In genomic region chr19:36909676-36910292, GRCm38 (mm10) we compare ENCODE assay signal across 8 mouse cellular contexts. TPM values are rescaled to one million over a fixed set of nuclear protein-coding genes. Genes with fewer than 3 reads are reported as not detected.
DNase-seq lines count a peak whose midpoint lies in the region; ATAC-seq and TF ChIP-seq lines count a peak whose summit lies in the region.

No protein-coding gene starts in this region.

- no peaks in the 10 kb centered on the region; the same call in 1 of the 2 replicates for H3K27me3 ChIP-seq in cerebellum, adult 2 months (ENCODE audit: control insufficient read depth, insufficient read depth, low read length)
- 0 out of 2 replicates have a peak, but pooled peaks cover 3% of the 10 kb centered on the region for H3K27me3 ChIP-seq in liver, adult 2 months (ENCODE audit: control insufficient read depth, insufficient read depth, low read length)
- no peaks in the 10 kb centered on the region for H3K27me3 ChIP-seq in neural tube, embryonic 11.5 days (ENCODE audit: control insufficient read depth, insufficient read depth, low read length)

- no peak overlapping the region for H3K4me3 ChIP-seq in left cerebral cortex, adult 2 months
- H3K4me3 ChIP-seq in cerebellum, adult 2 months (replicated peaks; ENCODE audit: insufficient read depth, low read depth, low read length): no peak overlapping the region
- no peak overlapping the region for H3K4me3 ChIP-seq in liver, adult 2 months (ENCODE audit: insufficient read depth, low read depth, low read length)
- H3K4me3 ChIP-seq in neural tube, embryonic 11.5 days (ENCODE audit: low read depth, low read length): no peak overlapping the region

- TF ChIP-seq CTCF in left cerebral cortex, adult 2 months (IDR thresholded peaks at IDR 0.05): peak; percentile 56
- peak; percentile 69 for TF ChIP-seq CTCF in cerebellum, adult 2 months (IDR thresholded peaks at IDR 0.05; ENCODE audit: borderline replicate concordance, insufficient read depth, low read depth, low read length)
- peak; percentile 72 for TF ChIP-seq CTCF in liver, adult 2 months (IDR thresholded peaks at IDR 0.05; ENCODE audit: low read depth, low read length)

- H3K4me2 ChIP-seq in neural tube, embryonic 11.5 days (ENCODE audit: low read depth): no peak overlapping the region

- H3K4me1 ChIP-seq in cerebellum, adult 2 months (ENCODE audit: control insufficient read depth, insufficient read depth, low read length): no peaks in the 10 kb centered on the region
- H3K4me1 ChIP-seq in liver, adult 2 months (ENCODE audit: control insufficient read depth, insufficient read depth, low read length): no peaks in the 10 kb centered on the region
- peaks cover 3% of the 10 kb centered on the region; the same call in 1 of the 2 replicates for H3K4me1 ChIP-seq in neural tube, embryonic 11.5 days (ENCODE audit: control insufficient read depth, insufficient read depth, low read length)

- DNase-seq in left cerebral cortex, adult 2 months (ENCODE audit: extremely low spot score in 1 of 2, low spot score in 2 of 2): peak; percentile 29 to 50
- DNase-seq in left cerebral cortex, adult 11 months (ENCODE audit: low spot score): no peak
- peak; percentile 27 for DNase-seq in Muller cell, postnatal 12 days (ENCODE audit: inconsistent ontology term)
- peak; percentile 62 to 72 for DNase-seq in cerebellum, adult 2 months
- DNase-seq in gastrocnemius, postnatal 4 days (ENCODE audit: low spot score in 2 of 2): peak; percentile 37 to 54
- peak; percentile 50 for DNase-seq in liver, adult 2 months (ENCODE audit: extremely low read depth, low read depth, low spot score)
- peak; percentile 78 for DNase-seq in neural tube, embryonic 11.5 days (ENCODE audit: low spot score)
- peak; percentile 74 for DNase-seq in thymus, postnatal 25 days

- intact Hi-C loops in left cerebral cortex, adult 2 months (cut with DNase I): no loop called here

- H3K9ac ChIP-seq in liver, adult 2 months (ENCODE audit: low read depth, low read length): no peak overlapping the region
- H3K9ac ChIP-seq in neural tube, embryonic 11.5 days (ENCODE audit: low read length): no peak overlapping the region

- H3K9me3 ChIP-seq in neural tube, embryonic 11.5 days (ENCODE audit: control insufficient read depth, low read length): no peaks in the 10 kb centered on the region

- H3K27ac ChIP-seq in left cerebral cortex, adult 2 months: peak overlapping the region; percentile 76; the same call in 1 of the 2 replicates
- no peak overlapping the region for H3K27ac ChIP-seq in cerebellum, adult 2 months (ENCODE audit: insufficient read depth, low read length)
- H3K27ac ChIP-seq in liver, adult 2 months (replicated peaks; ENCODE audit: insufficient read depth, low read depth, low read length): no peak overlapping the region
- no peak overlapping the region; the same call in 1 of the 2 replicates for H3K27ac ChIP-seq in neural tube, embryonic 11.5 days (ENCODE audit: low read depth, low read length)

- no peak for TF ChIP-seq POLR2A in cerebellum, adult 2 months (IDR thresholded peaks at IDR 0.05; ENCODE audit: borderline replicate concordance, insufficient read depth, low read length)
- no peak for TF ChIP-seq POLR2A in liver, adult 2 months (IDR thresholded peaks at IDR 0.05; ENCODE audit: extremely low read depth, insufficient read depth, low read length)

- 19% methylated on average over 9 of the region's 9 CpGs for WGBS in cerebellum, adult 2 months
- WGBS in liver, adult 2 months: 23% methylated on average over 9 of the region's 9 CpGs
- 28% methylated on average over 9 of the region's 9 CpGs for WGBS in neural tube, embryonic 11.5 days

- no peak for ATAC-seq in neural tube, embryonic 11.5 days (ENCODE audit: insufficient read depth, low FRiP score, low TSS enrichment)

- no peaks in the 10 kb centered on the region for H3K36me3 ChIP-seq in liver, adult 2 months (ENCODE audit: control insufficient read depth, insufficient read depth, low read length)
- H3K36me3 ChIP-seq in neural tube, embryonic 11.5 days (ENCODE audit: control insufficient read depth, insufficient read depth, low read length): no peaks in the 10 kb centered on the region

- H3K79me2 ChIP-seq in liver, adult 2 months (ENCODE audit: control insufficient read depth, insufficient read depth, low read length): no peaks in the 10 kb centered on the region

RNA-seq across cellular contexts. Expression of gene Fgfbp3, which starts 9.6 kb away (rescaled TPM):
- 1 to 10 TPM; 6.5 to 8.9 TPM for total RNA-seq in left cerebral cortex, adult 2 months (2021)
- 8.1 and 10.2 TPM in 2 replicates for polyA plus RNA-seq in cerebellum, adult 2 months (2012; rRNA removed)
- total RNA-seq in gastrocnemius, postnatal 4 days (2021): 1 to 10 TPM; 2.7 to 3.2 TPM
- total RNA-seq in liver, adult 2 months (2014; rRNA removed): 0.09 and 0.34 TPM in 2 replicates
- 0.56 and 0.91 TPM in 2 replicates for polyA plus RNA-seq in liver, adult 2 months (2012; rRNA removed)
- 60.8 and 65.0 TPM in 2 replicates for polyA plus RNA-seq in neural tube, embryonic 11.5 days (2014; fragmentation: Nextera tagmentation; extraction: Ambion mirVana)

RNA-seq across cellular contexts. Expression of gene Btaf1, which starts 16.1 kb away (rescaled TPM):
- 10 to 100 TPM; 31.0 to 35.6 TPM for total RNA-seq in left cerebral cortex, adult 2 months (2021)
- polyA plus RNA-seq in cerebellum, adult 2 months (2012; rRNA removed): 11.2 and 12.0 TPM in 2 replicates
- total RNA-seq in gastrocnemius, postnatal 4 days (2021): 10 to 100 TPM; 10.2 to 11.2 TPM
- 14.7 and 15.5 TPM in 2 replicates for total RNA-seq in liver, adult 2 months (2014; rRNA removed)
- 2.5 and 2.6 TPM in 2 replicates for polyA plus RNA-seq in liver, adult 2 months (2012; rRNA removed)
- polyA plus RNA-seq in neural tube, embryonic 11.5 days (2014; fragmentation: Nextera tagmentation; extraction: Ambion mirVana): 21.9 and 22.2 TPM in 2 replicates
